Mouse (Mus musculus) ES-E14 (cell line): ENCODE measurements around the gene Nlrp9b. TPM values are rescaled to one million over a fixed set of nuclear protein-coding genes. Genes with fewer than 3 reads are reported as not detected.
"Not testable (repeated sequence)": the region's sequence is repeated elsewhere in the genome, so short reads cannot be mapped to it uniquely, and the experiment has no call there.

Experiments
- DNase-seq: peaks from one replicate; pipeline ENCODE4 v3.0.0-alpha.2; 2013; ENCODE audit warnings: low read depth, low spot score
- H3K27ac ChIP-seq: 2 replicates; pipeline ENCODE4 v1.5.1; 2012; ENCODE audit warnings: low read depth, mild to moderate bottlenecking, low read length, moderate library complexity, mixed read lengths; ENCODE audit not compliant: poor library complexity, insufficient read depth, severe bottlenecking
- H3K36me3 ChIP-seq: 2 replicates; pipeline ENCODE4 v1.6.1; 2012; ENCODE audit warnings: mild to moderate bottlenecking, low read length, moderate library complexity, mixed read lengths; ENCODE audit not compliant: control insufficient read depth, poor library complexity, insufficient read depth, severe bottlenecking
- H3K4me1 ChIP-seq, 2 experiments: fragments of 150-350 bp in 1 of 2; sonication (generic) in 1 of 2; 2 replicates each; pipeline ENCODE4 v1.6.1; 2012; ENCODE audit warnings: low read length in 2 of 2, mild to moderate bottlenecking in 1 of 2, mixed read lengths in 1 of 2; ENCODE audit not compliant: control insufficient read depth in 2 of 2, insufficient read depth in 2 of 2, poor library complexity in 1 of 2
- H3K4me3 ChIP-seq, 2 experiments: fragments of 150-350 bp in 1 of 2; sonication (generic) in 1 of 2; 2 replicates each; pipeline ENCODE4 v1.5.1; 2012; ENCODE audit warnings: low read length in 2 of 2, low read depth in 1 of 2, mild to moderate bottlenecking in 1 of 2, mixed read lengths in 1 of 2; ENCODE audit not compliant: insufficient read depth in 1 of 2, poor library complexity in 1 of 2, severe bottlenecking in 1 of 2
- H3K9ac ChIP-seq: 2 replicates; pipeline ENCODE4 v1.6.1; 2012; ENCODE audit warnings: low read depth, mild to moderate bottlenecking, low read length, mixed read lengths; ENCODE audit not compliant: poor library complexity, insufficient read depth, severe bottlenecking
- H3K9me3 ChIP-seq: fragments of 150-350 bp; sonication (generic); 2 replicates; pipeline ENCODE4 v1.6.1; 2012; ENCODE audit warnings: low read depth, mild to moderate bottlenecking, low read length; ENCODE audit not compliant: control insufficient read depth, insufficient read depth
- CHD2 ChIP-seq: IDR thresholded peaks from 2 replicates; pipeline ENCODE4 v1.6.1; 2014; ENCODE audit warnings: mild to moderate bottlenecking, low read depth, low read length, inconsistent platforms
- HCFC1 ChIP-seq: IDR thresholded peaks from 2 replicates; pipeline ENCODE4 v1.6.1; 2012; ENCODE audit warnings: low read length, inconsistent platforms, borderline replicate concordance; ENCODE audit not compliant: insufficient read depth
- MAFK ChIP-seq: IDR thresholded peaks from 2 replicates; pipeline ENCODE4 v1.6.1; 2014; ENCODE audit warnings: mild to moderate bottlenecking, low read depth, low read length, inconsistent platforms; ENCODE audit not compliant: insufficient read depth
- ZC3H11A ChIP-seq: IDR thresholded peaks from 2 replicates; pipeline ENCODE4 v1.6.1; 2012; ENCODE audit warnings: low read depth, mild to moderate bottlenecking, inconsistent platforms, low read length, borderline replicate concordance
- ZNF384 ChIP-seq: IDR thresholded peaks from 2 replicates; pipeline ENCODE4 v1.6.1; 2012; ENCODE audit warnings: low read depth, low read length, inconsistent platforms
- in situ Hi-C, 2 experiments: fragments of 600-800 bp; cut with MboI; formaldehyde crosslinking; loops; one replicate each; pipeline ENCODE4 v1.15.1; 2025; ENCODE audit warnings: low sequenced_read_pairs in 2 of 2, inconsistent platforms in 1 of 2; ENCODE audit not compliant: unreplicated experiment in 2 of 2
- total RNA-seq: library from RNA; depleted of rRNA; stranded (reverse); fragments of 300-350 nt; gene quantifications from 2 replicates; pipeline ENCODE4 v1.2.3, GENCODE M21; 2012

Gene Nlrp9b
- total RNA-seq, 1 experiment, result 5.1 TPM

GRCm38 (mm10) chr7:19969106-19969505, 22.2 kb upstream of the Nlrp9b start:
- Histone ChIP-seq H3K27ac (no peak overlapping the region), H3K9ac (no peak overlapping the region), H3K4me3 (no peak overlapping the region), H3K9me3 (no peaks in the 10 kb centered on the region), H3K36me3 (peaks cover 2% of the 10 kb centered on the region; the same call in 1 of the 2 replicates), H3K4me1 (peaks cover 0 to 2% of the 10 kb centered on the region in 2 experiments; a peak in 1 of 4 replicates)
- no peak for DNase-seq
- TF ChIP-seq ZNF384 (no peak), ZC3H11A (no peak), HCFC1 (no peak), MAFK (no peak), CHD2 (no peak)
- in situ Hi-C loops, result loop anchor here in 1 of 2 experiments (10.0 kb wide), 2 partner anchors 54 to 94 kb away; no protein-coding TSS in a partner anchor

- no peak overlapping the region for H3K27ac ChIP-seq
- no peak overlapping the region for H3K4me3 ChIP-seq
- DNase-seq, result no peak
- H3K9me3 ChIP-seq, result no peaks in the 10 kb centered on the region
- peaks cover 2% of the 10 kb centered on the region; the same call in 1 of the 2 replicates for H3K36me3 ChIP-seq
- in situ Hi-C loops, result loop anchor here in 1 of 2 experiments (10.0 kb wide), 2 partner anchors 55 to 95 kb away; no protein-coding TSS in a partner anchor
- no peaks in the 10 kb centered on the region for H3K4me1 ChIP-seq
- TF ChIP-seq ZC3H11A (no peak), MAFK (no peak), CHD2 (no peak), HCFC1 (no peak), ZNF384 (no peak)
- H3K9ac ChIP-seq, result no peak overlapping the region
These were observed 21.6 kb upstream of the Nlrp9b start for GRCm38 (mm10) chr7:19969541-19970090.

GRCm38 (mm10) chr7:19970196-19970595, 21.1 kb upstream of the Nlrp9b start:
- no peak for DNase-seq
- H3K9me3 ChIP-seq, result no peaks in the 10 kb centered on the region
- in situ Hi-C loops, result no loop called here
- peaks cover 4% of the 10 kb centered on the region; the same call in 1 of the 2 replicates for H3K36me3 ChIP-seq
- no peak overlapping the region for H3K9ac ChIP-seq
- H3K4me3 ChIP-seq, result no peak overlapping the region
- no peaks in the 10 kb centered on the region for H3K4me1 ChIP-seq
- H3K27ac ChIP-seq, result no peak overlapping the region
- TF ChIP-seq HCFC1, result no peak
- no peak for TF ChIP-seq CHD2
- TF ChIP-seq ZNF384, result no peak
- TF ChIP-seq ZC3H11A, result no peak
- no peak for TF ChIP-seq MAFK

- no peak overlapping the region for H3K4me3 ChIP-seq
- TF ChIP-seq ZNF384 (no peak), CHD2 (no peak), MAFK (no peak), HCFC1 (no peak), ZC3H11A (no peak)
- DNase-seq, result no peak
These were observed 19.7 kb upstream of the Nlrp9b start for GRCm38 (mm10) chr7:19971516-19971915.

GRCm38 (mm10) chr7:19996721-19997120, 5.5 kb downstream of the Nlrp9b start:
- H3K27ac ChIP-seq, in situ Hi-C loops, H3K4me1 ChIP-seq, H3K36me3 ChIP-seq, H3K9me3 ChIP-seq, DNase-seq, H3K4me3 ChIP-seq, H3K9ac ChIP-seq: not testable (repeated sequence)

More at GRCm38 (mm10) chr7:19971516-19971915, 19.7 kb upstream of the Nlrp9b start:
- no peaks in the 10 kb centered on the region for H3K9me3 ChIP-seq
- no peak overlapping the region for H3K9ac ChIP-seq
- in situ Hi-C loops, result no loop called here
- peaks cover 4% of the 10 kb centered on the region; the same call in 1 of the 2 replicates for H3K36me3 ChIP-seq
- H3K27ac ChIP-seq, result no peak overlapping the region
- H3K4me1 ChIP-seq, result no peaks in the 10 kb centered on the region
